In the genomic region with DNA sequence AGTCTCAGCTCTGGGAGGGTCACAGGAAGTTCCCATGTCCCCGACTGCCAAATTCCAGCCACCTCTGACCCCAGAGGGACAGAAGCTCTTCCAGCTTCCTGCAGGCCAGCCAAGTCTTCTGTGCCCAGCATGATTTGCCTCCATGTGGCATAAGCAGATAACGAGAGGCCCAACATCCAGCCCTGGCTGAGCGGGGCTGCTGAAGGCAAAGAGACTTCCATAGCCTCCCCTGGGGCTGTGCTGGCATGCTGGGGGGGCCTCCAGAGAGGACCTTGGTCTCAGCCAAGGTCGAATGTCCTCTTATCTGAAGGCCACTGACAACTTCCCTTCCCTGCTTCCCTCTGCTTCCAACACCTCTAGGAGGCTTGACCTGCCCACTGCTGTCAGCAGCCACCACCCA, we compare ENCODE assay signal across 12 mouse cellular contexts. TPM values are rescaled to one million over a fixed set of nuclear protein-coding genes. Genes with fewer than 3 reads are reported as not detected.
DNase-seq lines count a peak whose midpoint lies in the region; ATAC-seq lines count a peak whose summit lies in the region.
"Had no signal": no experiment of that assay in that cellular context is flagged by ENCODE, and none has a peak within 500 bp of the region (broad histone marks: within the 10 kb centered on the region; RNA-seq: fewer than 3 reads in every experiment).

No protein-coding gene starts in this region.

- peak overlapping the region; percentile 79 for H3K27ac ChIP-seq in heart, embryonic 15.5 days
- H3K27ac ChIP-seq: layer of hippocampus, adult 2 months; neural tube, embryonic 12.5 days had no signal

- peak overlapping the region; percentile 55 for H3K4me2 ChIP-seq in heart, embryonic 15.5 days
- H3K4me2 ChIP-seq: neural tube, embryonic 12.5 days had no signal

- peak; percentile 15 to 18 for DNase-seq in spleen, adult 18-20 months
- DNase-seq in spleen, postnatal 4 days (ENCODE audit: low spot score in 2 of 2) = no peak
- peak; percentile 63 to 67 for DNase-seq in kidney, postnatal 4 days
- no peak for DNase-seq in gastrocnemius, postnatal 36 days
- DNase-seq in urinary bladder, adult 18-20 months (ENCODE audit: low spot score in 2 of 2) = no peak
- no peak for DNase-seq in frontal cortex, adult 2 months (ENCODE audit: extremely low spot score in 1 of 2, low spot score in 1 of 2)
- DNase-seq: cerebellum, adult 11-12 months had no signal

- H3K36me3 ChIP-seq in heart, embryonic 15.5 days = no peaks in the 10 kb centered on the region
- H3K36me3 ChIP-seq: neural tube, embryonic 12.5 days had no signal

- 0 out of 2 replicates have a peak, but pooled peaks cover 4% of the 10 kb centered on the region for H3K27me3 ChIP-seq in heart, embryonic 15.5 days
- H3K27me3 ChIP-seq: neural tube, embryonic 12.5 days had no signal

- H3K4me3 ChIP-seq in heart, embryonic 15.5 days = peak overlapping the region; percentile 25
- H3K4me3 ChIP-seq: layer of hippocampus, adult 2 months; neural tube, embryonic 12.5 days had no signal

- H3K9me3 ChIP-seq in heart, embryonic 15.5 days (replicated peaks) = no peaks in the 10 kb centered on the region
- H3K9me3 ChIP-seq: neural tube, embryonic 12.5 days had no signal

- H3K4me1 ChIP-seq in heart, embryonic 15.5 days (replicated peaks) = peaks cover 30% of the 10 kb centered on the region

- ATAC-seq in heart, embryonic 15.5 days (replicated peaks; ENCODE audit: insufficient number of reproducible peaks, insufficient read depth, low FRiP score, low read depth) = peak; percentile 65
- 0 out of 2 replicates have a peak, but pooled peaks have one; percentile 20 for ATAC-seq in megakaryocyte-erythroid progenitor cell, adult 5-6 weeks (replicated peaks; ENCODE audit: low FRiP score, low TSS enrichment, poor library complexity, severe bottlenecking)

- intact Hi-C loops in gastrocnemius, postnatal 36 days (cut with DNase I) = no loop called here

- peak overlapping the region; percentile 44; the same call in 1 of the 2 replicates for H3K9ac ChIP-seq in heart, embryonic 15.5 days
- H3K9ac ChIP-seq: neural tube, embryonic 12.5 days had no signal

- WGBS in heart, embryonic 15.5 days = 4% methylated on average over 4 of the region's 4 CpGs

RNA-seq across cellular contexts. Expression of gene Gm826, which starts 6.8 kb away (rescaled TPM):
- 12.2 and 14.5 TPM in 2 replicates for polyA plus RNA-seq in heart, embryonic 15.5 days (2015; fragmentation: Nextera tagmentation; extraction: Ambion mirVana)
- not detected in 2 replicates for total RNA-seq in megakaryocyte-erythroid progenitor cell, adult 5-6 weeks (2014; fragmentation: Nextera tagmentation)
- total RNA-seq in megakaryocyte-erythroid progenitor cell, adult 5-6 weeks (2017) = not detected in 2 replicates
- total RNA-seq in gastrocnemius, postnatal 36 days (2021) = 1 to 10 TPM; 3.0 to 3.4 TPM
- polyA plus RNA-seq in frontal cortex, adult 2 months (2012; rRNA removed) = 0.32 and 0.50 TPM in 2 replicates
- total RNA-seq: ES-E14; layer of hippocampus, adult 2 months had no signal

RNA-seq across cellular contexts. Expression of gene Mafb, which starts 39.7 kb away (rescaled TPM):
- polyA plus RNA-seq in heart, embryonic 15.5 days (2015; fragmentation: Nextera tagmentation; extraction: Ambion mirVana) = 6.7 and 9.5 TPM in 2 replicates
- total RNA-seq in megakaryocyte-erythroid progenitor cell, adult 5-6 weeks (2014; fragmentation: Nextera tagmentation) = not detected in 2 replicates
- total RNA-seq in megakaryocyte-erythroid progenitor cell, adult 5-6 weeks (2017) = 0.27 and 0.28 TPM in 2 replicates
- 10 to 100 TPM; 20.6 to 34.2 TPM for total RNA-seq in gastrocnemius, postnatal 36 days (2021)
- 7.2 and 8.8 TPM in 2 replicates for polyA plus RNA-seq in frontal cortex, adult 2 months (2012; rRNA removed)

Comparison
In these comparisons a context has a peak if more than half of its experiments do, and no peak if none do; other contexts are left out.
1. DNase-seq: peak in spleen, adult 18-20 months (2 of 2) and kidney, postnatal 4 days (2 of 2); none in spleen, postnatal 4 days (0 of 2), gastrocnemius, postnatal 36 days (0 of 2), urinary bladder, adult 18-20 months (0 of 2) and frontal cortex, adult 2 months (0 of 2).
2. RNA of gene Gm826, which starts 6.8 kb away (total RNA-seq): 3.0 to 3.4 TPM in gastrocnemius, postnatal 36 days; not detected in megakaryocyte-erythroid progenitor cell, adult 5-6 weeks; every median in the first group is over 4 times any median in the second.
3. RNA of gene Mafb, which starts 39.7 kb away (total RNA-seq): 20.6 to 34.2 TPM in gastrocnemius, postnatal 36 days; 0.27 to 0.28 TPM in megakaryocyte-erythroid progenitor cell, adult 5-6 weeks; every median in the first group is over 10 times any median in the second.